Mouse (Mus musculus) v-Abl transformed pro-B cells (cell line): ENCODE measurements around the gene Zfp593.
"Not testable (repeated sequence)": the region's sequence is repeated elsewhere in the genome, so short reads cannot be mapped to it uniquely, and the experiment has no call there.

ENCODE experiments used
- in situ Hi-C, 2 experiments: fragments of 400-800 bp; cut with MboI; formaldehyde crosslinking; loops; one replicate each; pipeline ENCODE4 v1.15.1; 2025; ENCODE audit not compliant: unreplicated experiment in 2 of 2

Zfp593 gene

DNA sequence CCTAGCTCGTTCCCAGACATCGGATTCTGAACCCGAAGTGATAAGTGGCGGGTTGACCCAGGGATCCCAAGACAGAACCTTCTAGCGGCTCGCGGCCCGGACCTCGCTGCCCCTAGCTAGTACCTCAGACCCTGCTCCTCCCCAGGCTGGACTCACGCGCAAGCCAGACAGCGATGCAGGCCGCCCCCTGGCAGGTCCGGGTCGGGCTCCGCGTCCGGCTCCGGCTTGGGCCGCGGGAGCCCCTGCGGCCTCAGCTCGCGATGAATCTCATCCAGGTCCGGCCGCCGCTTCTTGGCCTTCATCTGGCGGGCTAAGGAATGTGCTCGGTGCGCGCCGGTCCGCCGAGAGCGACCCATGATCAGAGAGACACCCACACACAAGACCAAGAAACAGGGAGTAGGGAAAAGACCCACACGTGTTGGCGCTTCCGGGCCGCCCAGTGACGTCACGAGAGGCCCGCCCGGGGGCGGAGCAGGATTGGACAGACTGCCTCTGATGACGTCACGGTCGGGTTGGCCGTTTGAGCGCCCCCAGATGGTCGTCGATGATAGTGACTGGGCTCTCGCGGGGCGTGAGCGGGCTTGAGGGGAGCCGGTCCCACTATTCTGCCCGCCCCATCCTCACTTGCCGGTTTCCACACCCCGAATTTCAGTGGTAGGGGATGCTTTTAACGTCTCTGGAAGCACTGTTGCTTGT lies at the start of gene Zfp593:
Gene Zfp593 (minus strand): TSS at position 445 of the 696 bp plus-strand sequence.
- in situ Hi-C loops, result loop anchor here (5.0 to 10.0 kb wide), 4 partner anchors 47 to 208 kb away; partner anchors contain the start of gene Cep85 (in 2 of the 2)

DNA sequence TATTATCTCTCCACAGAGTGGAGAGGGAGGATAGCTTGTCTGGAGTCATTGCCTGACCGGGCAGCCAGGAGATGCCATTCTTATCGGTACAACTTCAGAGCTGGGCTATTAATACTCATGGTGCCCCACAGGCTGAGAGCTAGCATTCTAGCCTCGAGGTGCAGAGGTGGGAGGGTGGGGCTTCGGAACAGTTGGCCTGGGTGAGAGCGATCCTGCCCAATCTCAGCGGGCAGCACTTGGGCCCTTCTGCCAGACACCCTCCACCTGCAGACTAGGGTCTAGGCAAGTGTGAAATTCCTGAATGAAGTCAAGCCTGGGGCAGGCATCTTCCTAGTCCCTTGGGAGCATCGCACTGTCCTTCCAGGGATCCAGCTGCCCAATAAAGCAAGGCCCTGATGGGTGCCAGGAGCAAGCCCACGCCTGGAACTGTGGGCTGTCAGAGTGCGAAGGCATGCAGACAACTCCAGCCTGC lies 48.3 kb upstream of the Zfp593 start:
- in situ Hi-C loops, result loop anchor here (5.0 kb wide), 3 partner anchors 36 to 106 kb away; partner anchors contain the start of genes Cep85 (in 1 of the 2), Gm30191 (in 1 of the 2) and Zfp593 (in 1 of the 2)

DNA sequence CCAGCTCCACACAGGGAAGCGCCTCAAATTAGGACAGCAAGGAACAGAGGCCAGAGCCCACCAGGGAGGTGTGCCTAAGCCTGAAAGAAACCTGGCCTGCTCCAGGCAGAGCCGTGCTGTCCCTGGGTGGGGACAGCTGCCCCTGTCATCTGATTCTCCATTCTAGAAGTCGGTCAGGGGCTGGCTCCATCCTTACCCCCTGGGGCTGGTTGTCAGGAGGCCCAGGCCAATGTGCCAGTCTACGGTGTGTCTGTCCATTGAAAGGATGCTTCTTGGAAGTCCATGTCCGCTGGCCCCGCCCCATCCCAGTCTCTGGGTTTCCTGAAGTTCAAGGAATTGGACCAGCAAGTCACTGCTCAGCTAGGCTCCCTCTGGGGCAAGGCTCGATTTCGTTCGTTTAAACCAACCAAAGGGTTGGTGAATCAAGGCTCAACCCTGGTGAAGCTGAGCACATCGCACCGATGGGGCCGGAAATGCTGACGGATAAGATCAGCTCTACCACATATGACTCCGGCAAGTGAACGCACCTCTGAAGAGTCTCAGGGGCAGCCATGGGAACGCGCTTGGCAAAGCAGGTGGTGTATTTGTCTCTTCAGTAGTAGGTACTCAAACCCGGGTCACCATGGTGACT lies 47.8 kb upstream of the Zfp593 start:
- in situ Hi-C loops, result loop anchor here (5.0 kb wide), 3 partner anchors 36 to 106 kb away; partner anchors contain the start of genes Cep85 (in 1 of the 2), Gm30191 (in 1 of the 2) and Zfp593 (in 1 of the 2)

DNA sequence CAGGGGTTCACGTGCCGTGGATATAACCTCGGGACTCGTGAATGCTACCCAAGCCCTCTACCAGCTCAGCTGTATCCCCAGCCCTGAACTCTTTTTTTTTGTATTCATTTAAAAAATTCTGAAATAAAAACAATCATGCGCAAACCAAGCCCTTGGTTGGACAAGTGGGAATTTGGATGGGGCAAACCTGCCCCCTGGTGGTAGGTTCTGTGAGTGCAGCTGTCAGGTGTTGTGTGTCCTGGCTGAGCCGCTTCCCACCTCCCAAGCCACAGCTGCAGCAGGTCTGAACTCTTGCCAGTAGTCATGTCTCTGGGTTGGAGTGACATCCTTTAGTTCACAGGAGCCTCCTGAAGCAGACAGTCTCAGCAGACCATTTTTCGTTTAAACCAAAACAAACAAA lies 46.7 kb upstream of the Zfp593 start:
- in situ Hi-C loops, result loop anchor here (5.0 kb wide), 3 partner anchors 35 to 105 kb away; partner anchors contain the start of genes Cep85 (in 1 of the 2), Gm30191 (in 1 of the 2) and Zfp593 (in 1 of the 2)

DNA sequence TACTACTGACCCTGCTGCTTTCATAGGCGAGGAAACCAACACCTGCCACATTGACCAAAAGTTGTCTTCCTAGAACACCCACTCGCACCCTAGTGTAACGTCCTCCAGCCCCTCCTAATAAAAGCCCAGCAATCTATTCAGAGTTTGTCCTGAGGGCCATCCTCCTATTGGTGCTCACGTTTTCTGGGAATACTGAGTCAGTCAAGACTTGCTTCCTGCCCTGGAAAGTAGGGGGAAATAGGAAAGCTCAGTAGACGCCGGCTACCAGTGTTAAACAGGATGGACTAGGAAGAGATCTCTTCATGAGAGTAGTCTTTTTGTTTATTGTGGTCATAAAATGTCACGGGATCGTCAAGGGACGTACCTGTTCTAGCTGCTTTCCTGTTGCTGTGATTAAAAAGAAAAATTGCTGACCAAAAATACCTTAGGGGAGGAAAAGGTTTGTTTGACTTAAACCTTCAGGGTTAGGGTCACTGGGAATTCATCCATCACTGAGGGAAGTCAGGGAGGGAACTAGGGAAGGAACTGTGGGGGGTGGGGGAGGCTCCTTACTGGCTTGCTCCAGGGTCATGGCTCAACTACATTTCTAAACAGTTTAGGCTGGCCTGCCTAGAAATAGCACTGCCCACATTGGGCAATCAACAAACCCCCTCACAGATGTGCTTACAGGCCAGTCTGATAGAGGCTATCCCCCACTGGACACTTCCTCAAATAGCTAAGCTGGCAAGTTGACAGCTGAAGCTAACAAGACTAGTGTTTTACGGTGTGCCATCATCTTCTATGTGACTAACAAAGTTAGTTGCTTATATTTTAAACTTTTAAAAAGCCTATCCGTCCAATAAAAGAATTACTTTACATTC lies 43.2 kb upstream of the Zfp593 start:
- in situ Hi-C loops, result loop anchor here in 1 of 2 experiments (5.0 kb wide), 2 partner anchors 101 to 251 kb away; partner anchors contain the start of gene Cep85

DNA sequence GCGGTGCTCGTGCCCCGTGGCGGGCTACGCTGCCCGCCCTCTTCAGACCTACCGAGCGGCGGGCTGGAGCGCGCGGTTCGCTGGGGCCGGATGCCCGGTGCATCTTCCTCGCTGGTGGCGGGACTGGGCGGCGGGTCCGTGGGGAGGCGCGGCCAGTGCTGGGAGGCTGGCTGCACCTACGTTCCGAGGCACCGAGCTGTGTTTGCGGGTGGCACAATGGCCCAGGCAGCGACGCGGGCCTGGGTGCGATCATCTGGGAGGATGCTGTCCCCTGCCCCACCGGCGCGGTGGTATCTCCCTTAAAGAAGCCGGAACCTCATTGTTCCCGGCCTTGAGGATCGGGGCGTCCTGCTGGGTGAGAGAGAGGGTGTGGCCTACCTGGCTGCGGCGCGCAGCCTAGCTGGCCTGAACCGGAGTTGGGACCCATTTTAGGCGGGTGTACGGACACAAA lies 42.2 kb upstream of the Zfp593 start, which contains the start of gene Pdik1l:
Gene Pdik1l (minus strand): TSS at position 321 of the 451 bp plus-strand sequence.
- in situ Hi-C loops, result loop anchor here in 1 of 2 experiments (5.0 kb wide), 2 partner anchors 100 to 250 kb away; partner anchors contain the start of gene Cep85

DNA sequence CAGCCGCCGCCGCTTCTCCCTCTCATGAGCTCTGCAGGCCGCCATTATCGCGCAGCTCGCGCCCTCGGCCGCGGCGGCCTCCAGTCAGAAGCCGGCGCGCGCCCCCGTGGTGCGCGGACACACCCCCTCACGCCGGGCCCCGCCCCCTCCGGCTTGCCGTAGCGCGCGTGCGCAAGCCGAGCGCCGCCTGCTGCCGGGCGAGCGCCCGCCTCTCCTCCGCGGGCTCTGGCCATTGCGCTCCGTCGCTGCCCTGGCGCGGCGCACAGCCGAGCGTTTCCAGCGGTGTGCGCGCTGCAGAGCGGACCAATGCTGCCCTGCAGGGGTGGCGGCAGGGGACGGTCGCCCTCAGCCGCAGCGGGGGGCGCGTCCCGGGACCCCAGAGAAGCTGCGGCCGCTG lies 41.8 kb upstream of the Zfp593 start:
- in situ Hi-C loops, result loop anchor here in 1 of 2 experiments (5.0 kb wide), 2 partner anchors 100 to 250 kb away; partner anchors contain the start of gene Cep85

DNA sequence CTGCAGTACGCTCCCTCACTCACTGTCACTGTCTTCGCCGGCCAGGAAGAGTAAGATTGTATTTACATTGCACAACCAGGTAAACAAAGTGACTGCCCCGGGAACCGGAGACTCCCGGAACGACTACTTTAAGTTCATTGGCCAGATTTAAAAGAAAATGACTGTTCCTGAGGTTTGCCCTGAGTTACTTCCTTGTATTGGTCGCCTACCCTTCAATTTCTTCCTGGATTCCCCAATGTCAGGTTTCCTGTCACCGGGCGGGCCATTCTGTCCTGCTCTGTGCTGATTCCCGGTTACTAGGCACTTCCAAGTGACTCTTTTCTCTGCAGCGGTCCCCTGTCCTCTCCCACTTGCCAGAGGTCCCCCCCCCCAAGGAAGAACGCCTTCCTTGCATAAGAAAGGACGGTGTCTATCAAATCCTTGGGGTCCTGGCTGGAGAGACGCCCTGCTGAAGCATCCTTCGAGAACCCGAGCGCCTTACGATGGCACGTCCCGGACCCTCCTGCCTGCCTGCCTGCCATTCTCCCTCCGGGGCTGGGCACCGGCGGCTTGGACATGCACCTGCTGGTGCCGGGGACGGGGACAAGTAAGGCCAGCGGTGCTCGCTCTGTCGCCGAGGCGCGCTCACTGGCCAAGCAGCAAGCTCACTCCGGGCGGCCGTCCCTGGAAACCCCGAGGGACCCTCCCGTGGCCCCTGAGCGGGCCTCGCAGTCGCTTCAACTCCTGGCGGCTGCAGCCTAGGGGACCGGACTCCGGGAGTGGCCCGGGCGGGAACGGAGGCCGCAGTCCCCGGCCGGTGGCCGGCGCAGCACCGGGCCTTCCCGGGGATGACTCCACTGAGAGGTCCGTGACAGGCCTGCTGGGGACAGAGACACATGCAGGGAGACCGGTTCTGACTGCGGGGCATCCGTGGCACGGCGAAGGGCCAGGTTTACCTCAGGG lies 41.1 kb upstream of the Zfp593 start:
- in situ Hi-C loops, result loop anchor here in 1 of 2 experiments (5.0 kb wide), 2 partner anchors 99 to 249 kb away; partner anchors contain the start of gene Cep85

DNA sequence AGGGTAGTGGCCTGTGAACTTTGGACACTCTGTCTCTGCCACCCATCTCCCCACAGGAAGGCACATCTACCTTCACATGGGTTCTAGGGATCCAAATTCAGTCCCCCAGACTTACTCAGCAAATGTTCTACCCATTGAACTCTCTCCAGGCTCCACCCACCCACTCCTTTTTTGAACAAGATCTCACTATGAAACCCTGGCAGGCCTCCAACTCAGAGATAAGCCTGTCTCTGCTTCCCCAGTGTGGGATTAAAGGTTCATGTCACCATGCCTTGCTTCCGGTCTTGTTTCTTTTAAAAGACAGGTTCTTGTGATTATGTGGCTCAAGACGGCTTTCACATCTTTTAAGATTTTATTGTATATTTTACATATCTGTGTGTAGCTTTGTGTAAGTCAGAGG lies 39.5 kb upstream of the Zfp593 start:
- in situ Hi-C loops, result loop anchor here in 1 of 2 experiments (5.0 kb wide), 2 partner anchors 98 to 248 kb away; partner anchors contain the start of gene Cep85

DNA sequence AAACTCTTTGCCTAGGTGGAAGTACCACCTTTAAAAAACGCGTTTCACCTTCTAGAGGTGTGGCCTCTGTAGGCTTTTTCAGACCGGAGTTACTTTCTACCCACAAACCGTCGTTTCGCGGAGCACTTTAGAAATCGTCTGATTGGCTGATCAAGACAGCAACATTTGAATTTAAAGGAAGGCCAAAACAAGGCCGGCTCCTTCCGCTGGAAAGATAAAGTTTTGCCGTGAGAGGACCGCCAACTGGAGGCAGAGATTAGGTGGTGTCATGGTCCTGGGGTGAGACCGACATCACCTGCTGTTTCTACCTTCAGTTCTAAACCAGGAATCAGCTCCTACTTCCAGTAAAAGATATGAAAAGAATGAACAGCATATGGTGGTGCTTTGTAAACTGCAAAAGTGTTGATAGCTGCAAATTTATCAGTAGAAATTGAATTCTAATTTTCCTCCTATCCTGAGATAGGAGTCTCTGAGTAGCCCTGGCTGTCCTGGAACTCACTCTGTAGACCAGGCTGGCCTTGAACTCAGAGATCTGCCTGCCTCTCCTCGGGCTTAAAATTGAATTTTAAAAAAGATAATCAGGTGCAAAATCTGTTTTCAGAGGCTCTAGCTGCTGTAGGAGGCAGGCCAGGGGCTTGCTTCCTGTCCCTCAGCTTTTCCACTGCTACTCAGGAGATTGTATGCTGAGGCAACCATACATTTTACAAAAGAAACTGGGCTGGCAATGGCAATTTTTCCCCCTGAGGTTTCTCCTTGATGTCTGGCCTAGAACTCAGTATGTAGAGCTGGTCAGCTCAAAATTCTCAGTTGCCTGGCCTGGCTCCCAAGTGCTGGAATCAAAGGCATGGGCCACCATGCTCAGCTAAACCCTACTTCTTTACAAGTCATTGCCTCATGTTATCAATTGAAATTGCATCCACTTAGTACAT lies 28.3 kb upstream of the Zfp593 start:
- in situ Hi-C loops, result no loop called here

DNA sequence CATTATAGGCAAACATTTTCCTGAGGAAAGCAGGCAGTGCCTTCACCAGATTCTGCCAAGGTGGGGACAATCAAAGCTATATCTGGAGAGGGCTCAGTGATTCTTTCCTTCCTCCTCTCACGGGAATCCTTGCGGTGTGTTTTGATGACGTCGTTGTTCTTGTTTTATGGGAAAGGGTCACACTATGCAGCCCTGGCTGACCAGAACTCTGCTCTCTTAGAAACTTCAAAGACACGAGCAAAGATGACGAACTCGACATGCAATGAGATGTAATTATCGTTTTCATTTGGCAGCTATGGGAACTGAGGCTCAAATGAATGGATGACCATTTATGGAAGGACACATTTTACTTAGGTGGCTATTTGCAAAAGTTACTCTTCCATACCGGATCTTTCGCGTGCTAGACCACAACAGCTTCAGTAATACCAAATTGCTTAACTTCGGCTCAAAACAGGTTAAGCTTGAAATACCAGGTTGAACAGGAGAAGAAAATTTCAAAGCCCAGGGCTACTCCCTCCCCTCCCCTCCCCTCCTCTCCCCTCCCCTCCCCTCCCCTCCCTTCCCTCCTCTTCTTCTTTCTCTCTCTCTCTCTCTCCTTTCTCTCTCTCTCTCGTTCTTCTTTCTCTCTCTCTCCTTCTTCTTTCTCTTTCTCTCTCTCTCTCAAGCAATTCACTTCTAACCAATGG lies 27.5 kb upstream of the Zfp593 start:
- in situ Hi-C loops, result no loop called here

DNA sequence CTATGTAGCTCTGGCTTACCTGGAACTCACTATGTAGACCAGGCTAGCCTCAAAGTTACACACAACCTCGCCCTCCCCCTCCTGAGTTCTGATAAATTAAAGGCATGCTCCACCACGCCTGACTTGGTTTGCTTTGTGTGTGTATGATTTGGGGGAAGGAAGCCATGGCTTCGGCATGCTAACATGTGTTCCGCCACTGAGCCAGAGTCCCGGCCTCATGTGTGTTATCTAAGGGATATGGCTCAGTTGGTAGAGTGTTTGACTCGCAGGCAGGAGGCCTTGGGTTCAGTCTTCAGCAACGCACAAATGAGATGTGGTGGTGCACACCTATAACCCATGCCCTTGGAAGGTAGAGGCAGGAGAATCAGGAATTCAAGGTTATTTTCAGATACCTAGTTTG lies 26.6 kb upstream of the Zfp593 start:
- in situ Hi-C loops, result no loop called here

DNA sequence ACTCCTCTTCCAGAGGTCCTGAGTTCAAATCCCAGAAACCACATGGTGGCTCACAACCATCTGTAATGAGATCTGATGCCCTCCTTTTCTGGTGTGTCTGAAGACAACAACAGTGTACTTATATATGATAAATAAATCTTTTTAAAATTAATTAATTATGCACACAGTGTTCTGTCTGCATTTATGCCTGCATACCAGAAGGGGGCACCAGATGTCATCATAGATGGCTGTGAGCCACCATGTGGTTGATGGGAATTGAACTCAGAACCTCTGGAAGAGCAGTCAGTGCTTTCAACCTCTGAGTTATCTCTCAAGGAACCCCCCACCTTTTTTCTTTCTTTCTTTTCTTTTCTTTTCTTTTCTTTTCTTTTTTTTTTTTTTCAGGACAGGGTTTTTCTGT lies 24.2 kb upstream of the Zfp593 start:
- in situ Hi-C loops, result not testable (repeated sequence)

DNA sequence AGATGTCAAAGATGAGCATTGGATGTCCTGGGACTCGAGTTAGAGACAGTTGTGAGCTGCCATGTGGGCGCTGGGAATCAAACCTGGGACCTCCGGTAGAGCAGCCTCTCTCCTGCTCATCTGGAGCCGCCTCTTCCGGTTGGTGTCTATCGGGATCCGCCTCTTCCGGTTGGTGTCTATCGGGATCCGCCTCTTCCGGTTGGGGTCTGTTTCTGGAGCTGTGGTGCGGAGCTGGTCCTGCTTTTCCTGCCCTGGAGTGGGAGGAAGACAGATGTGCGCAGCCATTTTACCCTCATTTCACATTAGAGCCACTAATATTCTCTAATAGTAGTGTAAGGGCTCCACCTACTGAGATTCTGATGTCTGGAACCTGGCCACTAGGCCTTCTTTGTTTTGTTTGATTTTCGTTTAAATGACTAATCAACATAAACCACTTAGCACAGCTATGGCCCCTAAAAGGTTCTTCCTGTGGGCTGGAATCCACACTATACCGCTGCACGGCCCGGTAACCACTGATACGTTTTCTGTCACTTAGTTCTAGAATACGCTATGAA lies 22.8 kb upstream of the Zfp593 start:
- in situ Hi-C loops, result no loop called here

DNA sequence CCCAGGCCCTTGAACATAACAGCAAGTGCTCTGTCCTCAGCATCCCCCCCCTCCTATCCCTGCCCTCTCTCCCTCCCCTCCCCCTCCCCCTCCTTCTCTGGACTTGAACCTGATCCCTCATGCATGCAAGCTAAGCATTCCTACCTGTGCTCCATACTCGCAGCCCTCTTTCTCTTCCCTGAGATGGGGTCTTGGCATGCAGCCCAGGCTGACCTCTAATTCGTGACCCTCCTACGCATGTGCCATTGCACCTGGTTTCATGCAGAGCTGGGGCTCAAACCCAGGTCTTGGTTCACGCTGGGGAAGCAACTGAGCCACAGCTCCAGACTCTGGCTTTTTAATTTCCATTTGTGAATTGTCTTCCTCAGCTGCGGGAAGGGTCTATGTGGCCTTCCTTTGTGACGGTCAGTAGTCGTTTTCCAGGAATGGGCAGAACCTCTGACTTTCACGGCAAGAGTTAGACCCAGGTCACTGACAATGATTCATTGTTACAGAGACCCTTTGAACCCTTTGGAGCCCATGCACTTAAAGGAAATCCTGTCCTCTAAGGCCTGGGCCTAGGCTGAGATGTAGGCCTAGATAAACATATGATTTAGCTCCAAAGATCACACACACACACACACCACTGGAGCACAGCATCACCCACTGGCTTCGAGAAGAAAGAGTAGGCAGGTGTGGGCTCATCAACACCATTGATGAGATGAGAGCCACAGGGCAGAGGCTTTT lies 20.6 kb upstream of the Zfp593 start:
- in situ Hi-C loops, result no loop called here

DNA sequence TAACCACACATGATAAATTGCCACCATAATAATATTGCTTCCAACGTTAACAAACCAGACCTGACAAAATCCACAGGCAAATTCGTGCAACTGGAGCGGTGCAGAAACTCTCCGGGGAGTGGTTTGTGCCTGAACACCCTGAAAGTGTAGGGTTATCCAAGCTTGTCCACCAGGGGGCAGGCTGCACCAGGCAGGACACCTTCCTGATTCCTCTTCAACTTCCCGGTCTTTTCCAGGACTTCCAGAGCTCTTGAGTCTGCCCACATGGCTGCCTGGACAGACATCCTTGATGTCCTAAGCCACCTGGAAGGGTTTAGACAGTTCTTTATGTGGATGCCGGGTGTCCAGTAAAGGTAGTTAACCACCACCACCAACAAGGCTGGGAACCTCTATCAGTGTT lies 17.8 kb upstream of the Zfp593 start:
- in situ Hi-C loops, result no loop called here
